Mouse (Mus musculus) embryonic facial prominence, embryonic 10.5 days (tissue): ENCODE data around the gene Mast4. TPM values are rescaled to one million over a fixed set of nuclear protein-coding genes. Genes with fewer than 3 reads are reported as not detected.
A peak's percentile ranks its signal among the peaks of the same experiment; 100 is the strongest.

Experiments
- DNase-seq: peaks from one replicate; pipeline ENCODE4 v3.0.0-alpha.2; 2017; ENCODE audit warnings: low spot score
- H3K27ac ChIP-seq: fragments of 300-500 bp; sonication (generic); replicated peaks from 2 replicates; pipeline ENCODE4 v1.5.1; 2016; ENCODE audit warnings: mild to moderate bottlenecking
- H3K27me3 ChIP-seq: fragments of 300-500 bp; sonication (generic); replicated peaks from 2 replicates; pipeline ENCODE4 v1.6.1; 2016; ENCODE audit warnings: low read depth, mild to moderate bottlenecking; ENCODE audit not compliant: poor library complexity, severe bottlenecking
- H3K36me3 ChIP-seq: fragments of 300-500 bp; sonication (generic); replicated peaks from 2 replicates; pipeline ENCODE4 v1.6.1; 2016; ENCODE audit warnings: mild to moderate bottlenecking, moderate library complexity
- H3K4me1 ChIP-seq: fragments of 300-500 bp; sonication (generic); 2 replicates; pipeline ENCODE4 v1.6.1; 2016
- H3K4me3 ChIP-seq: fragments of 300-500 bp; sonication (generic); 2 replicates; pipeline ENCODE4 v1.5.1; 2016; ENCODE audit warnings: mild to moderate bottlenecking, moderate library complexity
- H3K9me3 ChIP-seq: fragments of 300-500 bp; sonication (generic); 2 replicates; pipeline ENCODE4 v1.6.1; 2016; ENCODE audit warnings: mild to moderate bottlenecking
- WGBS: fragments of 180-500 bp; shearing (Covaris S2); methylation state at CpG from one replicate; pipeline ENCODE4 v1.1.7; 2016; 5-methylcytosine and 5-hydroxymethylcytosine counted together
- polyA plus RNA-seq: library from polyadenylated mRNA; unstranded; fragments of >200 nt; fragmentation: Nextera tagmentation; extraction: Ambion mirVana; gene quantifications from 2 replicates; pipeline ENCODE4 v1.2.1, GENCODE M21; 2016

Mast4 gene
- polyA plus RNA-seq, 1 experiment from 2014 or later: 23.0 TPM

- Histone ChIP-seq H3K4me3 (peak overlapping the region; percentile 78), H3K9me3 (no peaks in the 10 kb centered on the region), H3K27ac (peak overlapping the region; percentile 74), H3K27me3 (peaks cover 78% of the 10 kb centered on the region), H3K36me3 (no peaks in the 10 kb centered on the region), H3K4me1 (peaks cover 32% of the 10 kb centered on the region)
- peak; percentile 74 for DNase-seq
- under 1% methylated on average over 74 of the region's 74 CpGs for WGBS
Observed at GRCm38 (mm10) chr13:103333601-103334391, 501 bp downstream of the Mast4 start.

- 2% methylated on average over 17 of the region's 17 CpGs for WGBS
- H3K9me3 ChIP-seq: no peaks in the 10 kb centered on the region
- DNase-seq: no peak
- no peaks in the 10 kb centered on the region for H3K36me3 ChIP-seq
- H3K27ac ChIP-seq: no peak overlapping the region
- H3K27me3 ChIP-seq: peaks cover 75% of the 10 kb centered on the region
- peak overlapping the region; percentile 78 for H3K4me3 ChIP-seq
- peaks cover 32% of the 10 kb centered on the region for H3K4me1 ChIP-seq
Observed at GRCm38 (mm10) chr13:103333153-103333552, 1.1 kb downstream of the Mast4 start.

DNA sequence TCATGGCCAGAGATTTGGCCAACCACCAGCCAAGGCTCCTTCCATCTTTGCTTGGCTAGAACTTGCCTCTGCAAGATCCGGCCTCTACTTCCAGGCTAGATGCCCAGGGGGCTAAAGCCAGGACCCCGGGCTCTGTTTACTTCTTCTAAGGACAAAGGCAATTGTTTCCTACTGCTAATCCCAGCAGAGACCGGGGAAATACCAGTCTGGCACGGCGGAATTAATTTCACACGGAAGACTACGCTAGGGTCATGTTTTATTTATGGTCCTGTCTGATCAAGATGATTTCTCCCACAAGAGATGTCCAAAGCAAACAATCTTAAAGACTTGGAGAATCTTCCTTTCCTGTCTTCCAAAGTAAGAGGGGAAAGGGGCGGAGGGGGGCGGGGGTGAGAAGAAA lies 1.6 kb downstream of the Mast4 start:
- peaks cover 34% of the 10 kb centered on the region for H3K4me1 ChIP-seq
- H3K4me3 ChIP-seq: peak overlapping the region; percentile 78
- no peaks in the 10 kb centered on the region for H3K36me3 ChIP-seq
- H3K9me3 ChIP-seq: no peaks in the 10 kb centered on the region
- H3K27ac ChIP-seq: no peak overlapping the region
- H3K27me3 ChIP-seq: peaks cover 72% of the 10 kb centered on the region
- no peak for DNase-seq
- 6% methylated on average over 9 of the region's 9 CpGs for WGBS

- H3K36me3 ChIP-seq: no peaks in the 10 kb centered on the region
- no peak for DNase-seq
- peaks cover 34% of the 10 kb centered on the region for H3K4me1 ChIP-seq
- H3K27me3 ChIP-seq: peaks cover 58% of the 10 kb centered on the region
- H3K27ac ChIP-seq: no peak overlapping the region
- WGBS: 69% methylated on average over 7 of the region's 7 CpGs
- H3K9me3 ChIP-seq: no peaks in the 10 kb centered on the region
- no peak overlapping the region for H3K4me3 ChIP-seq
Observed at GRCm38 (mm10) chr13:103331096-103331495, 3.2 kb downstream of the Mast4 start.

GRCm38 (mm10) chr13:103328299-103328698 lies 6.0 kb downstream of the Mast4 start:
- Histone ChIP-seq H3K4me1 (peaks cover 10% of the 10 kb centered on the region), H3K36me3 (no peaks in the 10 kb centered on the region), H3K27me3 (peaks cover 30% of the 10 kb centered on the region), H3K27ac (no peak overlapping the region), H3K4me3 (no peak overlapping the region), H3K9me3 (no peaks in the 10 kb centered on the region)
- WGBS: 85% methylated on average over 16 of the region's 16 CpGs
- no peak for DNase-seq

GRCm38 (mm10) chr13:103327843-103328242 lies 6.5 kb downstream of the Mast4 start:
- WGBS: 80% methylated on average over 9 of the region's 9 CpGs
- H3K9me3 ChIP-seq: peaks cover 2% of the 10 kb centered on the region; the same call in 1 of the 2 replicates
- H3K4me3 ChIP-seq: no peak overlapping the region
- H3K4me1 ChIP-seq: peaks cover 6% of the 10 kb centered on the region
- peaks cover 25% of the 10 kb centered on the region for H3K27me3 ChIP-seq
- H3K27ac ChIP-seq: no peak overlapping the region
- no peaks in the 10 kb centered on the region for H3K36me3 ChIP-seq
- no peak for DNase-seq

DNA sequence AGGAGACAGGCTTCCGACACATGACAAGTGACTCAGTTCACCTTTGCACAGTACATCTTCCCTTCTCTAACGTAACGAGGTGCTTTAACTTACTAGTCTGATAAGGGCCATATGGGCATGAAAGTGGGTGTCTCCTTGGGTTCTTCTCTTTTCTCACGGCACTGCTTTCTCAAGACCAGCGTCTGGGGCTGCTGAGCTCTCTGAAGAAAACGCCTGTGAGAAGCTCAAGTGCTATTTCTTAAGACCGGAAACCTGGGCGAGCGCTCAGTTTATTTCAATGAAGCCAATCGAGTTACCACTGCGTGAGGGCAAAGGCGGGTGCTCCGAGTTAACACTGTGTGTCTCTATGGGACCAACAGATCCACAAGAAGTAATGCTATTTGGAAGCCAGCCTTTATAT lies 8.1 kb downstream of the Mast4 start:
- Histone ChIP-seq H3K4me3 (no peak overlapping the region), H3K4me1 (peaks cover 4% of the 10 kb centered on the region; the same call in 1 of the 2 replicates), H3K36me3 (no peaks in the 10 kb centered on the region), H3K27me3 (peaks cover 9% of the 10 kb centered on the region), H3K9me3 (peaks cover 7% of the 10 kb centered on the region; the same call in 1 of the 2 replicates), H3K27ac (no peak overlapping the region)
- 88% methylated on average over 13 of the region's 13 CpGs for WGBS
- no peak for DNase-seq

GRCm38 (mm10) chr13:103319881-103320280 lies 14.4 kb downstream of the Mast4 start:
- Histone ChIP-seq H3K27me3 (no peaks in the 10 kb centered on the region), H3K36me3 (no peaks in the 10 kb centered on the region), H3K27ac (no peak overlapping the region), H3K9me3 (peaks cover 8% of the 10 kb centered on the region; the same call in 1 of the 2 replicates), H3K4me3 (no peak overlapping the region), H3K4me1 (peaks cover 11% of the 10 kb centered on the region)
- WGBS: 80% methylated on average over 9 of the region's 9 CpGs
- DNase-seq: no peak

DNA sequence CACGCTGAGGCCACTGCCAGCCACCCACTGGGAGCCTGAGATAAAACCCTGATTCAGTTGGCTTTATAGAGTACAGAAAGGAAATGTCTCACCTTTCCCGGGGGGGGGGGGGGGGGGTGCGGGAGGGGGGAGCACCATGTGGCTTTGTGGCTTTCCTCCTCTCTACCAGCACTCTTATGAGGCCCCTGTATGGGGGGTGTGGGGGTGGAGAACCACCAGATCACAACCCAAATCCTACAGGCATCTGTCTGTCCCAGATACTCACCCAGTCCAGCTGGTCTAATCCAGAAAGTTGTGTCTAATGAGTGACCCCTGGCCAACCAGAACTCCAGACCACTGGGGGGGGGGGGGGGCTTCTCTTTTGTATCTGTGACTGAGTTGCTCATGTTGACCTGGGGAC lies 15.0 kb downstream of the Mast4 start:
- H3K4me3 ChIP-seq: no peak overlapping the region
- no peaks in the 10 kb centered on the region for H3K27me3 ChIP-seq
- H3K9me3 ChIP-seq: peaks cover 8% of the 10 kb centered on the region; the same call in 1 of the 2 replicates
- no peak for DNase-seq
- WGBS: 29% methylated on average over 3 of the region's 3 CpGs
- H3K27ac ChIP-seq: no peak overlapping the region
- H3K4me1 ChIP-seq: peaks cover 11% of the 10 kb centered on the region
- H3K36me3 ChIP-seq: no peaks in the 10 kb centered on the region

- no peak overlapping the region for H3K27ac ChIP-seq
- no peaks in the 10 kb centered on the region for H3K27me3 ChIP-seq
- DNase-seq: no peak
- 0 out of 2 replicates have a peak, but pooled peaks cover 5% of the 10 kb centered on the region for H3K9me3 ChIP-seq
- H3K4me1 ChIP-seq: peaks cover 11% of the 10 kb centered on the region
- no peak overlapping the region for H3K4me3 ChIP-seq
- WGBS: 54% methylated on average over 3 of the region's 3 CpGs
- H3K36me3 ChIP-seq: no peaks in the 10 kb centered on the region
Observed at GRCm38 (mm10) chr13:103316777-103317367, 17.4 kb downstream of the Mast4 start.

GRCm38 (mm10) chr13:103315113-103315708 lies 19.1 kb downstream of the Mast4 start:
- Histone ChIP-seq H3K4me3 (no peak overlapping the region), H3K36me3 (no peaks in the 10 kb centered on the region), H3K27ac (no peak overlapping the region), H3K4me1 (peaks cover 10% of the 10 kb centered on the region), H3K27me3 (no peaks in the 10 kb centered on the region), H3K9me3 (no peaks in the 10 kb centered on the region)
- DNase-seq: no peak
- 53% methylated on average over 10 of the region's 10 CpGs for WGBS

DNA sequence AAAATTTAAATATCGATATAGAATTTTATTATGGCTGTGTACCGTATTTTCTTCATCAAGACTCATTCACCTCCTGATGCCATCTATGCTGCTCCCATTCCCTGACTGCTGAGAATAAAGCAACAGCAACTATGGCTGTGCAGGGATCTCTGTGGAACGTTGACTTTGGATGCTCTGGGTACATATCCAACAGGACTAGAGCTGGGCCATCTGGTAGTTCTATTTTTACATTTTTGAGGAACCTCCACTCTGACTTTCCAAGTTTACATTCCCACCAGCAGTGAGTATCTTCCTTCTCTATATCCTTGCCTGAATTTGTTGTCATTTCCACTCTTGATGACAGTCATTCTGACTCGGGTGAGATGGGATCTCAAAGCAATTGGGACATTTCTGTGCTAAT lies 26.0 kb downstream of the Mast4 start:
- peaks cover 5% of the 10 kb centered on the region; the same call in 1 of the 2 replicates for H3K4me1 ChIP-seq
- 94% methylated on average over 4 of the region's 4 CpGs for WGBS
- H3K4me3 ChIP-seq: no peak overlapping the region
- no peaks in the 10 kb centered on the region for H3K9me3 ChIP-seq
- no peaks in the 10 kb centered on the region for H3K27me3 ChIP-seq
- no peak overlapping the region for H3K27ac ChIP-seq
- no peak for DNase-seq
- no peaks in the 10 kb centered on the region for H3K36me3 ChIP-seq
